Mouse (Mus musculus) B cell, adult 62 days (primary cell): ENCODE data around the gene Adgra3. TPM values are rescaled to one million over a fixed set of nuclear protein-coding genes. Genes with fewer than 3 reads are reported as not detected.

ENCODE experiments used
- total RNA-seq: library from RNA; stranded (reverse); gene quantifications from 4 replicates; pipeline ENCODE4 v1.2.4, GENCODE M21; 2023

Adgra3 gene
- 1.3 to 4.5 TPM in 2 of 4 replicates, not detected in the others for total RNA-seq

DNA sequence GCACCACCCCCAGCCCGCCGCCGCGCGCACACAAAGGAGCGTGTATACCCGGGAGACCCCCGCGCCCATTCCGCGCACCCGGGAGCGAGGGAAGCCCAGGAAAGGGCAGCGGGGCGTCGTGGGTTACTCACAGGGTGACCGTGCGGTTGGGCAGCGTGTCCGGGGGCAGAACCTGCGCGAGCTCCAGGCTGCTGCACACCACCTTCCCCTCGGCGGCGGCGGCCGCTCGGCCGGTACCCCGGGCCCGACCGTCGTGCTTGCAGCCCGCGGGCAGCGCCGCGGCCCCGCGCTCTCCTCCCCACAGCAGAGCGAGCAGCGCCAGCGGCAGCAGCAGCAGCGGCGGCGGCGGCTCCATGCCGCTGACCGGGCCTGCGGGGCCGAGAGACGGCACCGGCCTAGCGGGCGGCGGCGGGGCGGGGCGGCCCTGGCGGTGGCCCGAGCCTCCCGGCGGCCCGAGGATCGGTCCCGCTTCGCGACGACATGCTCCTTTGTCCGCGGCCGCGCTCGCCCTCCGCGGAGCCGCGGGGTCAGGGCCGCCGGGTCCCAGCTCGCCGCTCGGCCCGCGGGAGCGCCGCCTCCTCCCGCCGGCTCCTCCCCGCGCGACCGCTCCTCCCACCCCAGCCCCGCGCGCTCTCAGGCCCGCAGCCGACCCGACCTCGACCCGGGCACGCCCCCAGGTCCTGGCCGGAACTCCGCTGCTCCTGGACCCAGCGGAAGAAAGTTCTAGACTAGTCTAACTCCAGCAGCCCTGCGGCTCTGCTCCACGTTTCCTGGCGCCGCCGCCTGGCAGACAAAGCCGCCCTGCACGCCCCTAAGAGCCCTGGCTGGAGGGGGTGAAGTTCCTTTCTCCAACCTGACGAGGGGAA, at the start of gene Adgra3:
Gene Adgra3 (minus strand): TSS at position 586 of the 866 bp plus-strand sequence.

